Mouse (Mus musculus) olfactory bulb, adult 2 months (tissue): ENCODE results near the gene St5. TPM values are rescaled to one million over a fixed set of nuclear protein-coding genes. Genes with fewer than 3 reads are reported as not detected.

ENCODE experiments used
- H3K27ac ChIP-seq: fragments of 200-500 bp; 2 replicates; pipeline ENCODE4 v1.5.1; 2012; ENCODE audit warnings: low read depth, low read length; ENCODE audit not compliant: insufficient read depth
- H3K4me1 ChIP-seq: fragments of 200-500 bp; 2 replicates; pipeline ENCODE4 v1.6.1; 2012; ENCODE audit warnings: low read length; ENCODE audit not compliant: control insufficient read depth, insufficient read depth
- H3K4me3 ChIP-seq: fragments of 200-500 bp; 2 replicates; pipeline ENCODE4 v1.5.1; 2012; ENCODE audit warnings: mild to moderate bottlenecking, low read depth, low read length, moderate library complexity; ENCODE audit not compliant: insufficient read depth
- CTCF ChIP-seq: fragments of 200-500 bp; IDR thresholded peaks from 2 replicates; pipeline ENCODE4 v1.5.1; 2012; ENCODE audit warnings: low read depth, mild to moderate bottlenecking, low read length, moderate library complexity; ENCODE audit not compliant: insufficient read depth
- POLR2A ChIP-seq: fragments of 200-500 bp; IDR thresholded peaks from 2 replicates; pipeline ENCODE4 v1.6.1; 2012; ENCODE audit warnings: mild to moderate bottlenecking, low read depth, low read length, moderate library complexity; ENCODE audit not compliant: insufficient read depth
- WGBS: fragments of 180-500 bp; shearing (Covaris S2); methylation state at CpG from one replicate; pipeline ENCODE4 v1.1.7; 2018; 5-methylcytosine and 5-hydroxymethylcytosine counted together
- polyA plus RNA-seq: library from polyadenylated mRNA; stranded (reverse); fragments of >200 nt; gene quantifications from 2 replicates; pipeline ENCODE4 v1.2.4, GENCODE M21; 2012; ENCODE audit warnings: low replicate concordance; ENCODE audit not compliant: missing spikeins, insufficient read depth, insufficient read length

The St5 gene
- polyA plus RNA-seq: not detected in 2 replicates

GRCm38 (mm10) chr7:109703190-109704015 is at the start of gene St5, which contains the start of gene Akip1:
Gene St5 (minus strand): TSS chr7:109703605.
Gene Akip1 (plus strand): TSS chr7:109703690.
- Histone ChIP-seq H3K27ac (no peak within 1 kb of the TSS), H3K4me1 (peaks cover 4% of the 10 kb centered on the region), H3K4me3 (peak within 1 kb of the TSS; percentile 81)
- TF ChIP-seq POLR2A (peak; percentile 50; the same call in 1 of the 2 replicates), CTCF (no peak)
- WGBS: under 1% methylated on average over 61 of the region's 61 CpGs

- Histone ChIP-seq H3K27ac (peak within 1 kb of the TSS; percentile 82), H3K4me1 (peaks cover 6% of the 10 kb centered on the region; the same call in 1 of the 2 replicates), H3K4me3 (peak within 1 kb of the TSS; percentile 93)
- peak; percentile 85 for TF ChIP-seq POLR2A
- TF ChIP-seq CTCF: no peak
- under 1% methylated on average over 74 of the region's 74 CpGs for WGBS
Measured at GRCm38 (mm10) chr7:109752008-109752925, 48.9 kb upstream of the St5 start, which contains the start of gene Tmem9b. Gene Tmem9b (minus strand): TSS chr7:109752875.

GRCm38 (mm10) chr7:109751427-109752007 is 48.1 kb upstream of the St5 start:
- Histone ChIP-seq H3K4me1 (peaks cover 6% of the 10 kb centered on the region; the same call in 1 of the 2 replicates), H3K4me3 (peak overlapping the region; percentile 93), H3K27ac (0 out of 2 replicates have a peak overlapping the region, but pooled peaks have one; percentile 18)
- TF ChIP-seq POLR2A (no peak), CTCF (no peak)
- WGBS: 3% methylated on average over 13 of the region's 13 CpGs

GRCm38 (mm10) chr7:109747747-109748146 is 44.3 kb upstream of the St5 start:
- TF ChIP-seq CTCF: no peak
- TF ChIP-seq POLR2A: no peak
- Histone ChIP-seq H3K27ac (no peak overlapping the region), H3K4me1 (peaks cover 6% of the 10 kb centered on the region; the same call in 1 of the 2 replicates), H3K4me3 (no peak overlapping the region)
- 53% methylated on average over 1 of the region's 1 CpGs for WGBS

- Histone ChIP-seq H3K4me3 (no peak overlapping the region), H3K4me1 (no peaks in the 10 kb centered on the region), H3K27ac (no peak overlapping the region)
- WGBS: 88% methylated on average over 4 of the region's 4 CpGs
- TF ChIP-seq POLR2A (no peak), CTCF (no peak)
Measured at GRCm38 (mm10) chr7:109741703-109742102, 38.3 kb upstream of the St5 start.

GRCm38 (mm10) chr7:109741060-109741459 is 37.7 kb upstream of the St5 start:
- Histone ChIP-seq H3K4me1 (no peaks in the 10 kb centered on the region), H3K4me3 (no peak overlapping the region), H3K27ac (no peak overlapping the region)
- TF ChIP-seq POLR2A: no peak
- TF ChIP-seq CTCF: no peak
- 100% methylated on average over 1 of the region's 1 CpGs for WGBS

- Histone ChIP-seq H3K4me1 (no peaks in the 10 kb centered on the region), H3K4me3 (no peak overlapping the region), H3K27ac (no peak overlapping the region)
- WGBS: 91% methylated on average over 5 of the region's 5 CpGs
- TF ChIP-seq CTCF: no peak
- TF ChIP-seq POLR2A: no peak
Measured at GRCm38 (mm10) chr7:109739822-109740370, 36.5 kb upstream of the St5 start.

GRCm38 (mm10) chr7:109734806-109735205 is 31.4 kb upstream of the St5 start:
- H3K27ac ChIP-seq: no peak overlapping the region
- TF ChIP-seq POLR2A: no peak
- no peak for TF ChIP-seq CTCF
- H3K4me1 ChIP-seq: no peaks in the 10 kb centered on the region
- no peak overlapping the region for H3K4me3 ChIP-seq
- WGBS: 91% methylated on average over 4 of the region's 4 CpGs
